Mouse (Mus musculus): ENCODE data around the gene Ier5l. TPM values are rescaled to one million over a fixed set of nuclear protein-coding genes. Genes with fewer than 3 reads are reported as not detected.

Gene Ier5l
- polyA plus RNA-seq, 1 experiment from 2014 or later: 2.0 TPM

DNA sequence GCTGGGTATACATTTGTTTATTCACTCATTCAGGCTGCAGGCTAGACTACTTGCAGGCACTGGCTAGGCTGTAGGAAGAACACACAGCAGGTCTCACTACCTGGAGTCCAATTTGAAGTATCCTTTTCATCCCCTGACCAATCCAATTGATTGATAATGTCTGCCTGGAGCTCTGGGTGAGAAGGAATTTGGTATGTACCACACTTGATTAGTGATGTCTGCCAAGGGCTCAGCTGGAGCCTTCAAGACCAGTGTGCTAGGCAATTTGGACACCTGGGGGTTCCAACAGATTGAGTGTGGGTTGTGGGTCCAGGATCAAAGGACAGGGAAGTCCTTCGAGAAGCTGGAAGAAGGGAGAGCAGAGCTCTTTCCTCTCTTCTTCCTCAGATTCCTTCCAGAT is 4.5 kb upstream of the Ier5l start:
- Histone ChIP-seq H3K27ac (no peak overlapping the region), H3K9ac (replicated peaks) (no peak overlapping the region), H3K4me2 (replicated peaks) (no peak overlapping the region), H3K4me1 (replicated peaks) (peaks cover 7% of the 10 kb centered on the region), H3K27me3 (peaks cover 7% of the 10 kb centered on the region; the same call in 1 of the 2 replicates), H3K4me3 (replicated peaks) (no peak overlapping the region), H3K9me3 (no peaks in the 10 kb centered on the region), H3K36me3 (no peaks in the 10 kb centered on the region)
- ATAC-seq: no peak
- 71% methylated on average over 1 of the region's 1 CpGs for WGBS

DNA sequence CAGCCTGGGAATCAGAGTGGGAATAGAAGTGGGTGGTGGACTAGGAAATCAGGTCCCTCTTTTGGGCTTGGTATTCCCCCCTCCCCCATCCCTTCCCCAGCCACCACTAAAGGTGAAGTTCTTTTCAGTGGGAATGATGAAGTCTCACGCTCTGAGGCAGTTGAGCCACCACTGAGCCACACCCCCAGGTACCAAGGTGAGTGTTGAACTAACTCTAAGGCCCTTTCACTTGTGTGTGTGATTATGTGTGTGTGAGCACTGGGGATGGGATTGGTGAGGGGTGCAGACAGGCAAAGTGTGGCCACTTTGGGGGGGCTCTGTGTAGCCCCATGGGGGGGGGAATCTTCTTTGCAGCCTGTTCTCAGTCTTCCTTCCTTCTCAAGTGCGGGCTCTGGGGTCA is 2.2 kb upstream of the Ier5l start:
- ATAC-seq: no peak
- Histone ChIP-seq H3K4me3 (replicated peaks) (no peak overlapping the region), H3K27me3 (peaks cover 7% of the 10 kb centered on the region; the same call in 1 of the 2 replicates), H3K4me1 (replicated peaks) (peaks cover 10% of the 10 kb centered on the region), H3K9me3 (no peaks in the 10 kb centered on the region), H3K9ac (replicated peaks) (no peak overlapping the region), H3K4me2 (replicated peaks) (no peak overlapping the region), H3K36me3 (no peaks in the 10 kb centered on the region), H3K27ac (no peak overlapping the region)
- WGBS: 64% methylated on average over 2 of the region's 2 CpGs

DNA sequence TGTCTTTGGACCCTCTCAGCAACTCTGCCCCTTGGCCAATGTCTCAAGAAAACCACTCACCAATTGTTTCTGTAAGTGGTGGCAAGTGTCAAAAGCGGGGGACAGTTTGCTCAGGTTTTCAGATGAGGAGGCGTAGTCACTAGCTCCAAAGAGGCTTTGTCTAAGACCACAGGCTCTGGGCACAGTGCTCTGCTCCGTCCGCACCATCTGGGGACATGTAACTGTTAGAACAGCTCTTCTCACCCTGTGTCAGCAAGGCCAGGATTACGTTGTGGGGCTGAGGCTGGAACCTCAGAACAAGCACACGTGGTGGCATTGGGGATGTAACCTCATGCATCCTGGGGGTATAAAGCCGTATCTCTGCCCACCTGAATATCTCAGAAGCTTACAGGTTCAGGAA is 1.4 kb upstream of the Ier5l start:
- Histone ChIP-seq H3K27ac (no peak overlapping the region), H3K4me2 (replicated peaks) (no peak overlapping the region), H3K36me3 (no peaks in the 10 kb centered on the region), H3K9me3 (no peaks in the 10 kb centered on the region), H3K4me1 (replicated peaks) (peaks cover 18% of the 10 kb centered on the region), H3K4me3 (replicated peaks) (no peak overlapping the region), H3K9ac (replicated peaks) (no peak overlapping the region), H3K27me3 (peaks cover 7% of the 10 kb centered on the region; the same call in 1 of the 2 replicates)
- 79% methylated on average over 7 of the region's 7 CpGs for WGBS
- no peak for ATAC-seq

DNA sequence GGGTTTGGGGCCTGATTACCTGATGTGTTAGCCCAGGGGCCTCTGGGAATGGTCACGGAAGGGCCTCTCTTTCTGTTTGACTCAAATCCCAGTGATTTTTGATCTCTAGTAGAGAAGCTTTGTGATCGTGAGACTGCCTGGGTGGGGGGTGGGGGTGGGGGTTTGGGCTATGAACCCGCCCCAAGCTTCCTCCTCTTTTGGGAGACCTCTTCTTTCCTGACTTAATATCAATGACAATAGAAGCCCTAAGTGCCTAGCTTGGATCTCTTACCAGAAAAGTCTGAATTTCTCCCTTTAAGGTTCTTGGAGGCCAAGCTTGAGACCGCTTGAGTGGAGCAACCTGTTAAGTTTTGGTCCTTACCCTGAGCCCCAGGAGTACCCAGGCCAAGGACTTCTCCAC is 757 bp upstream of the Ier5l start:
- H3K27me3 ChIP-seq: peaks cover 7% of the 10 kb centered on the region; the same call in 1 of the 2 replicates
- no peaks in the 10 kb centered on the region for H3K36me3 ChIP-seq
- H3K4me3 ChIP-seq (replicated peaks): peak overlapping the region; percentile 83
- H3K9ac ChIP-seq (replicated peaks): peak overlapping the region; percentile 57
- no peaks in the 10 kb centered on the region for H3K9me3 ChIP-seq
- H3K4me2 ChIP-seq (replicated peaks): peak overlapping the region; percentile 89
- 19% methylated on average over 4 of the region's 4 CpGs for WGBS
- H3K27ac ChIP-seq: no peak overlapping the region
- no peak for ATAC-seq
- peaks cover 24% of the 10 kb centered on the region for H3K4me1 ChIP-seq (replicated peaks)

DNA sequence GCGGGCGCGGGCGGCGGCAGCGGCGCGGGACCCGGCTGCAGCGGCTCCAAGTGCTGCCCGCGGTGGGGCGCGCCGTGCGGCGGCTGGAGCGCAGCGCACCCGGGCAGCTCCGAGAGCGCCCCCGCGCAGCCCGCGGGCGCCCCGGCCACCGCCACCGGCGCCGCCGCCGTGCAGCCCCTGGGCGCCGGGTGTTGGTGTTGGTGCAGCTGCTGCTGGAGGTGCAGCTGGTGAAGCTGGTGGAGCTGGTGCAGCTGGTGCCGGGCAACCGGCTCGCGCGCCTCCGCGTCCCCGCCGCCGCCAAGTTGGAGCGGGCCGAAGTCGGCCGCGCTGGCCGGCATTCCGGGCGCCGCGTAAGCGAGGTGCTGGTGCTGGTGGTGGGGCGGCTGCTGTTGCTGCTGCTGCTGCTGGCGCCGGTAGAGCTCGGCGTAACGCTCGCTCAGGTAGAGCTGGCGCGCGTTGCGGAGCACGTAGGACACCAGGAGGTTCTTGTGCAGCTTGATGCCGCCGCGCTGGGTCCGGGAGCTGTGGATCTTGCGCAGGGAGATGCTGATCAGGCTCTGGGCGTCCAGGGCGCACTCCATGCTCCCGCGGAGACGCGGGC is 488 bp downstream of the Ier5l start:
- H3K4me2 ChIP-seq (replicated peaks): peak overlapping the region; percentile 89
- H3K4me3 ChIP-seq (replicated peaks): peak overlapping the region; percentile 83
- H3K27me3 ChIP-seq: peaks cover 11% of the 10 kb centered on the region
- peak overlapping the region; percentile 91 for H3K27ac ChIP-seq
- peak overlapping the region; percentile 97 for H3K9ac ChIP-seq (replicated peaks)
- no peaks in the 10 kb centered on the region for H3K36me3 ChIP-seq
- peak; percentile 34 for ATAC-seq
- no peaks in the 10 kb centered on the region for H3K9me3 ChIP-seq
- H3K4me1 ChIP-seq (replicated peaks): peaks cover 31% of the 10 kb centered on the region
- WGBS: under 1% methylated on average over 65 of the region's 80 CpGs

DNA sequence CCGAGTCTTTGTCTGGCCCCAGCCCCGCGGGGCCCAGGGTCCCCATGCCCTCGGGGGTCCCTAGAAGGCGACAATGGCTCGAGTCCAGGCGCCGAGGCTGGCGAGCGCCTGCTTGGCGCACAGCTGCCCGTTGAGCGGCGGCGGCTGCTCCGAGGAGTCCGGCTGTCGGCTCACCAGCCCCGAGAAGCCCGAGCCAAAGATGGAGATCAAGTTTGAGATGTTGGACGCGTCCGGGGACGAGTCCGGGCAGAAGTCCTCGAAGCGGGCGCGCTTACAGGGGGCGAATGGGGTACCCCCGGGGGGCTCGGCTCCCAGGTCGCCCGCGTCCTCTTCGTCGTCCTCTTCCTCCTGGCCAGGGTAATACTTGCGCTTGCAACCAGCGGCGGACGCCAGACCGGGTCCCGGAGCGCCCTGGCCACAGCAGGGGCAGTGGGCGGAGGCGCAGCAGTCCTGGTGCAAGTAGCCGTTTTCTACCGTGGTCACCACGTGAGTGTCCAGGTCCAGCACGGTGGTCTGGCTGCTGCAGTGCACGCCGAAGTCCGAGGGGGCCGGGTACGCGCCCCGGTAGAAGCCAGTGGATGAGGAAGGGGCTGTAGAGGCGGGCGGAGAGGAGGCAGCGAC is 1.2 kb downstream of the Ier5l start:
- Histone ChIP-seq H3K27ac (peak overlapping the region; percentile 91), H3K9ac (replicated peaks) (peak overlapping the region; percentile 97), H3K9me3 (no peaks in the 10 kb centered on the region), H3K36me3 (no peaks in the 10 kb centered on the region), H3K4me3 (replicated peaks) (peak overlapping the region; percentile 83), H3K4me2 (replicated peaks) (peak overlapping the region; percentile 89), H3K4me1 (replicated peaks) (peaks cover 38% of the 10 kb centered on the region), H3K27me3 (peaks cover 18% of the 10 kb centered on the region)
- under 1% methylated on average over 59 of the region's 60 CpGs for WGBS
- ATAC-seq: no peak

DNA sequence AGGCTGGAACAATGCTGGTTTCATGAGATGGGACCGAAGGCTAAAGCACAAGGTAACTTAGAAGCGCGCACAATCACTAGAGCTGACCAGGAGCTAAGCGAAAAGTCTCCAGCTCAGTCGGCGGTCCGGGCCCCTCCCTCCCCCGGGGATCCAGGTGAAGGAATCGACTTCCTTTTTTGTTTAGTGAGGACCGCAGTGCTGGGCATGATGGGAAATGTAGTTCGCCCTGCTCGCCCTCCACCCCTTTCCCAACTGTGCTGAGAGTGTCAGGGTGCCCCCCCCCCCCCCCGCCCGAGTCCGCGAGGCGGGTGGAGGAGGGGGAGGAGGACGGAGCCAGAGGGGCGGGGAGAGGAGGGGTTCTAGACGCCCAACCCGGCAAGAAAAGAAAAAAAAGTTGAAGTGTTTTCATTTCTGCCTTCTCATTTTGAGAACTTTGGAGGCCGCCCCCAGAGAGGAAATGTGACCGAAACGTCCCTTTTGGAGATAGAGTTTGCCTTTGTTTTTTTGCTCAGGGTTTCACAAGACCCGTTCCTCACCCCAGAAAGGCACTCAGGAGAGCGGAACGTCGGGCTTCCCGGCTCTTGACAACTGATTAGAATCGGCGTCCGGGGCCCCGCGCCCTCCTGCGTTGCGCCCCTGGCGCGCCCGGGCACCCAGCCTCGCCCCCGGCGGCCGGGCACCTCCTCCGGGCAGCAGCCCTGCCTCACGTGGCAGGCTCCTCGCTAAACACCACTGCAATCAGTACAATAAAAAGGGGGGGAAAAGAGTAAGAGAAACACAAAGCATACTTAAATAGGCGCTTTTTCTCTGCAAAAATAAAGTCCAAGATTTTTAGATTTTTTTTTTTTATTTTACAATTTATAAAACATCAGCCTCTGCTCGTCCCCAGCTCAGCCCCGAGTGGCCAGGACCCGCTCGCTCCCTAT is 2.0 kb downstream of the Ier5l start:
- peaks cover 39% of the 10 kb centered on the region for H3K4me1 ChIP-seq (replicated peaks)
- WGBS: under 1% methylated on average over 45 of the region's 51 CpGs

DNA sequence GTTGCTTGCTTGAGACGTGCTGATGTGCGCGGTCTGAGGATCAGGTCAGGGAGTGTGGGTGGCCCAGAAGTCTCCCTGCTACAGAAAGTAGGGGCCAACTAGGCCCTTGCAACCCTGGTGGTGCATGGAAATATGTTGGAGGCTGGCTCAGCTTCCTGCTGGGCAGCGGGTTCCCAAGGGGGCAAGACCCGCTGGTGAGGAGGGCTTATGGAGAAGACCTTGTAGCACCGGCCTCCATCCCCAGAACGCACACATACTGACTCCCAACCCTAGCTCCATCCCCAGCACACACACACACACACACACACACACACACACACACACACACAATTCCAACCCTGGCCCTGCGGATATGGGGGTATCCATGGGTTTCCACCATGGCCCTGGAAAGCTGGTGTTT is 3.0 kb downstream of the Ier5l start:
- ATAC-seq: no peak
- 4% methylated on average over 8 of the region's 8 CpGs for WGBS
- Histone ChIP-seq H3K9me3 (no peaks in the 10 kb centered on the region), H3K9ac (replicated peaks) (peak overlapping the region; percentile 97), H3K4me3 (replicated peaks) (peak overlapping the region; percentile 83), H3K4me1 (replicated peaks) (peaks cover 39% of the 10 kb centered on the region), H3K4me2 (replicated peaks) (peak overlapping the region; percentile 89), H3K36me3 (no peaks in the 10 kb centered on the region), H3K27ac (peak overlapping the region; percentile 41; the same call in 1 of the 2 replicates), H3K27me3 (peaks cover 19% of the 10 kb centered on the region)

More for the DNA sequence above, 2.0 kb downstream of the Ier5l start:
- Histone ChIP-seq H3K9ac (replicated peaks) (peak overlapping the region; percentile 97), H3K27me3 (peaks cover 19% of the 10 kb centered on the region), H3K9me3 (no peaks in the 10 kb centered on the region), H3K4me2 (replicated peaks) (peak overlapping the region; percentile 89), H3K4me3 (replicated peaks) (peak overlapping the region; percentile 83), H3K27ac (peak overlapping the region; percentile 91), H3K36me3 (no peaks in the 10 kb centered on the region)
- ATAC-seq: no peak

DNA sequence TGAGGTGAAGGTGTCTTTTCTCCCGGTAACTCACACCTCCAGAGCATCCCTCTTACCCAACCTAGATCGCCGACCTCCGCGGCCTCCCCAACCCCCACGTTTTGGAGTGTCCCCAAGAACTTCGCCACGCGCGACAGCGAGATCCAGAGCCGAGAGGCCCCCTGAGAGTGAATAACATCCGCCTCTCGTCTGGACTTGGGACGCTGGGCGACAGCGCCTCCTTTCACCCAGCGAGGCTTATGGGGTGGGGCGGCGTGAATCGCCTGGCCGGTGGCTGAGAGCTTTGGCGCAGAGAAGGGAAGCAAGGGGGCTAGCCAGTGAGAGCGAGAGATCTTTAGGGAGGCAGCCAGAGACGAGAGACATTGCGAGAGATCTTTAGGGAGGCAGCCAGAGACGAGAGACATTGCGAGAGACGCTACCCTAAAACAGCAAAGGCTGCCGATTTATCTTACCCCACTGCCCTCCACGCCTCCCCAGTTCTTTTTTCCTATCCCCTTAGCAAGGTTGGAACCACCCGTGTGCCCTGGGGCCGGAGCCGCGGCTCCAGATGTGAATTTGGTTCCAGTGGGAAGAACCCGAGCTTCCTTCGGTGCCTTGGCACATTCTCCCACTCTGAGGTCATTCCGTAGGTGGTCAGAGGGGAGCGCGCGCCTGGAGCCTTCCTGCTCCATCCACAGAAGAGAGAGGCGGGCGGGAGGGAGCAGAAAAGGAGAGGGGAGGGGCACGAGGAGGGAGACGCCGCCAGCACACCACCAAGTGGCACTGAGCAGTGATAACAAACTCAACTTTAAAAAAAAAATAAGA is 3.7 kb downstream of the Ier5l start:
- Histone ChIP-seq H3K9me3 (no peaks in the 10 kb centered on the region), H3K4me2 (replicated peaks) (peak overlapping the region; percentile 89), H3K27me3 (peaks cover 16% of the 10 kb centered on the region), H3K4me3 (replicated peaks) (peak overlapping the region; percentile 83), H3K4me1 (replicated peaks) (peaks cover 39% of the 10 kb centered on the region), H3K27ac (peak overlapping the region; percentile 77), H3K36me3 (no peaks in the 10 kb centered on the region), H3K9ac (replicated peaks) (peak overlapping the region; percentile 77)
- no peak for ATAC-seq
- under 1% methylated on average over 46 of the region's 46 CpGs for WGBS

DNA sequence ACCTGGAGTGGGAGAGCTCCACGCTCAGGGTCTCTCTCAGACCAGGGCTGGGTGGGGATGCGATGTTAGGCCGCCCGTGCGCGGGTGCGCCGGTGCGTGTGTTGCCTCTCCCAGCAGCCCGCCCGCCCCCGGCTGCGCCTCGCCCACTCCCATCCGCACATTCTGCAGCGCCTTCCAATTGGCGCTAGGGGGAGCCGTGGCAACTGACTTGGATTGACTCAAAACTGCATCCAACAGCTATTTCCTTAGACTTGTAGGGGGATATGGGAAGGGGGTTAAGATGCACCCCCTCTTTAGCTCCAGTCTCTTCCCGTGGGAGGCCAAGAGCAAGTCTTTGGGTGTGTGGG is 4.2 kb downstream of the Ier5l start:
- 0% methylated on average over 19 of the region's 19 CpGs for WGBS

DNA sequence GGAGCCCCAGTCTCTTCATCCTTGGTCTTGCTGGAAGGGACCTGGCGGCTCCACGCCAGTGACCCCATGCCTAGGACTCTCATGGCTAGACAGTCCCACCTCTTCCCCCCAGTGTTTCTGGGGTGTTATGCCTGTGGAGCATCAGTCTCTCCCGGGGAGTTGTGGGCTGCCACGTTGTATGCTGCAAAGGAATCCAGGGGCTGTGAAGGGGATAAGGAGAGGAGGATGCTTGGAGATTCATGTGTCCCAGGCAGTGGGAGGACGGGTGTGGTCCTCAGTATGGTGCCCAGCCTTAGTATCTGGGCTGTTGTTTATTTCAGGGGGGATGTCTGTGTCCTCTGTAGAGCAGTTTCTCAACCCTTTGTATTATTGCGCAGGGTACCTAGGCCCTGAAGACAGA is 5.0 kb downstream of the Ier5l start:
- H3K4me1 ChIP-seq (replicated peaks): peaks cover 37% of the 10 kb centered on the region
- H3K4me2 ChIP-seq (replicated peaks): peak overlapping the region; percentile 89
- peak overlapping the region; percentile 83; the same call in 1 of the 2 replicates for H3K4me3 ChIP-seq (replicated peaks)
- H3K27me3 ChIP-seq: peaks cover 12% of the 10 kb centered on the region
- ATAC-seq: no peak
- no peaks in the 10 kb centered on the region for H3K9me3 ChIP-seq
- H3K9ac ChIP-seq (replicated peaks): peak overlapping the region; percentile 77
- 43% methylated on average over 6 of the region's 6 CpGs for WGBS
- peak overlapping the region; percentile 11 for H3K27ac ChIP-seq
- no peaks in the 10 kb centered on the region for H3K36me3 ChIP-seq

More for the DNA sequence above, 4.2 kb downstream of the Ier5l start:
- Histone ChIP-seq H3K36me3 (no peaks in the 10 kb centered on the region), H3K27me3 (peaks cover 12% of the 10 kb centered on the region), H3K4me1 (replicated peaks) (peaks cover 38% of the 10 kb centered on the region), H3K9me3 (no peaks in the 10 kb centered on the region), H3K4me3 (replicated peaks) (peak overlapping the region; percentile 83), H3K27ac (peak overlapping the region; percentile 77), H3K9ac (replicated peaks) (peak overlapping the region; percentile 77), H3K4me2 (replicated peaks) (peak overlapping the region; percentile 89)
- ATAC-seq: peak; percentile 46
